Mouse (Mus musculus) forebrain, postnatal 0 days (tissue): ENCODE data around the gene Gpr174. TPM values are rescaled to one million over a fixed set of nuclear protein-coding genes. Genes with fewer than 3 reads are reported as not detected.
"Not testable (repeated sequence)": the region's sequence is repeated elsewhere in the genome, so short reads cannot be mapped to it uniquely, and the experiment has no call there.

Experiments
- ATAC-seq: fragments of 200-750 bp; cut with Nextera tagmentation; 2 replicates; pipeline ENCODE4 v1.8.0; 2017; ENCODE audit warnings: mild to moderate bottlenecking, moderate library complexity
- DNase-seq: peaks from one replicate; pipeline ENCODE4 v3.0.0-alpha.2; 2015
- H3K27ac ChIP-seq: fragments of 300-500 bp; sonication (generic); 2 replicates; pipeline ENCODE4 v1.5.1; 2014; ENCODE audit warnings: low read depth, mild to moderate bottlenecking, antibody characterized with exemption, low read length, moderate library complexity, mixed read lengths
- H3K27me3 ChIP-seq: fragments of 300-500 bp; sonication (generic); 2 replicates; pipeline ENCODE4 v1.6.1; 2014; ENCODE audit warnings: mild to moderate bottlenecking, low read length, mixed read lengths; ENCODE audit not compliant: insufficient read depth
- H3K36me3 ChIP-seq: fragments of 300-500 bp; sonication (generic); 2 replicates; pipeline ENCODE4 v1.6.1; 2014; ENCODE audit warnings: mild to moderate bottlenecking, moderate library complexity; ENCODE audit not compliant: insufficient read depth
- H3K4me1 ChIP-seq: fragments of 300-500 bp; sonication (generic); 2 replicates; pipeline ENCODE4 v1.6.1; 2014; ENCODE audit warnings: antibody characterized with exemption; ENCODE audit not compliant: insufficient read depth
- H3K4me2 ChIP-seq: fragments of 300-500 bp; sonication (generic); 2 replicates; pipeline ENCODE4 v1.6.1; 2014; ENCODE audit warnings: low read depth, mild to moderate bottlenecking, moderate library complexity
- H3K4me3 ChIP-seq: fragments of 300-500 bp; sonication (generic); 2 replicates; pipeline ENCODE4 v1.5.1; 2014; ENCODE audit warnings: low read depth, low read length, mixed read lengths
- H3K9ac ChIP-seq: fragments of 300-500 bp; sonication (generic); 2 replicates; pipeline ENCODE4 v1.6.1; 2014; ENCODE audit warnings: mild to moderate bottlenecking
- H3K9me3 ChIP-seq: fragments of 300-500 bp; sonication (generic); 2 replicates; pipeline ENCODE4 v1.6.1; 2016; ENCODE audit warnings: low read length
- CTCF ChIP-seq: sonication (generic); IDR thresholded peaks from 2 replicates; pipeline ENCODE4 v1.5.1; 2016; ENCODE audit warnings: antibody characterized with exemption, control low read depth, low read depth
- whole genome bisulfite sequencing: fragments of 180-500 bp; shearing (Covaris S2); extraction: QIAGEN DNeasy Blood & Tissue Kit; methylation state at CpG from one replicate; pipeline ENCODE4 v1.1.7; 2014; 5-methylcytosine and 5-hydroxymethylcytosine counted together
- polyA plus RNA-seq: library from polyadenylated mRNA; unstranded; fragments of >200 nt; fragmentation: Nextera tagmentation; extraction: Ambion mirVana; gene quantifications from 2 replicates; pipeline ENCODE4 v1.2.1, GENCODE M21; 2015
- total RNA-seq: library from RNA; depleted of rRNA; stranded (reverse); fragments of >200 nt; gene quantifications from 2 replicates; pipeline ENCODE4 v1.2.3, GENCODE M21; 2014

Gene Gpr174
- total and polyA plus RNA-seq, 2 experiments from 2014 or later = 0.29 to 0.50 TPM

- Histone ChIP-seq H3K4me1 (no peaks in the 10 kb centered on the region), H3K36me3 (no peaks in the 10 kb centered on the region), H3K9me3 (no peaks in the 10 kb centered on the region), H3K9ac (no peak overlapping the region), H3K27ac (no peak overlapping the region), H3K4me3 (no peak overlapping the region), H3K27me3 (no peaks in the 10 kb centered on the region), H3K4me2 (no peak overlapping the region)
- 28% methylated on average over 1 of the region's 1 CpGs for WGBS
- DNase-seq (no peak), ATAC-seq (no peak)
- no peak for TF ChIP-seq CTCF
These were observed 8.9 kb downstream of the Gpr174 start for GRCm38 (mm10) chrX:107264619-107265018.

GRCm38 (mm10) chrX:107277606-107278005, 21.9 kb downstream of the Gpr174 start:
- no peak overlapping the region for H3K9ac ChIP-seq
- no peaks in the 10 kb centered on the region for H3K27me3 ChIP-seq
- H3K4me3 ChIP-seq = no peak overlapping the region
- H3K36me3 ChIP-seq = no peaks in the 10 kb centered on the region
- no peak for TF ChIP-seq CTCF
- H3K27ac ChIP-seq = no peak overlapping the region
- no peak for DNase-seq
- H3K4me2 ChIP-seq = no peak overlapping the region
- no peaks in the 10 kb centered on the region for H3K4me1 ChIP-seq
- no peaks in the 10 kb centered on the region for H3K9me3 ChIP-seq
- ATAC-seq = no peak
- WGBS = 72% methylated on average over 2 of the region's 2 CpGs

GRCm38 (mm10) chrX:107284211-107284610, 28.5 kb downstream of the Gpr174 start:
- no peak for ATAC-seq
- H3K36me3 ChIP-seq = no peaks in the 10 kb centered on the region
- WGBS = 78% methylated on average over 4 of the region's 4 CpGs

GRCm38 (mm10) chrX:107297861-107298260, 42.2 kb downstream of the Gpr174 start:
- not testable (repeated sequence) for H3K9ac ChIP-seq, H3K4me1 ChIP-seq, H3K4me2 ChIP-seq, H3K4me3 ChIP-seq, H3K9me3 ChIP-seq, ATAC-seq, H3K27ac ChIP-seq, H3K36me3 ChIP-seq, H3K27me3 ChIP-seq, DNase-seq
- WGBS = 88% methylated on average over 6 of the region's 6 CpGs

More at GRCm38 (mm10) chrX:107284211-107284610, 28.5 kb downstream of the Gpr174 start:
- no peak overlapping the region for H3K4me3 ChIP-seq
- no peak overlapping the region for H3K27ac ChIP-seq
- no peak for DNase-seq
- H3K9ac ChIP-seq = no peak overlapping the region
- TF ChIP-seq CTCF = no peak
- H3K4me2 ChIP-seq = no peak overlapping the region
- H3K27me3 ChIP-seq = no peaks in the 10 kb centered on the region
- H3K9me3 ChIP-seq = no peaks in the 10 kb centered on the region
- no peaks in the 10 kb centered on the region for H3K4me1 ChIP-seq

- no peak for TF ChIP-seq CTCF
These were observed 43.1 kb downstream of the Gpr174 start for GRCm38 (mm10) chrX:107298761-107299160.

GRCm38 (mm10) chrX:107306492-107306891, 50.8 kb downstream of the Gpr174 start:
- no peak overlapping the region for H3K9ac ChIP-seq
- H3K9me3 ChIP-seq = no peaks in the 10 kb centered on the region
- no peaks in the 10 kb centered on the region for H3K36me3 ChIP-seq
- no peak overlapping the region for H3K27ac ChIP-seq
- no peaks in the 10 kb centered on the region for H3K27me3 ChIP-seq
- H3K4me2 ChIP-seq = no peak overlapping the region
- H3K4me3 ChIP-seq = no peak overlapping the region
- no peak for TF ChIP-seq CTCF
- H3K4me1 ChIP-seq = no peaks in the 10 kb centered on the region
- DNase-seq (peak; percentile 0), ATAC-seq (no peak)

More at GRCm38 (mm10) chrX:107298761-107299160, 43.1 kb downstream of the Gpr174 start:
- Histone ChIP-seq H3K27ac (no peak overlapping the region), H3K4me3 (no peak overlapping the region), H3K27me3 (no peaks in the 10 kb centered on the region), H3K9ac (no peak overlapping the region), H3K4me1 (no peaks in the 10 kb centered on the region), H3K4me2 (no peak overlapping the region), H3K36me3 (no peaks in the 10 kb centered on the region), H3K9me3 (no peaks in the 10 kb centered on the region)
- ATAC-seq = no peak
- DNase-seq = no peak

- no peak overlapping the region for H3K4me3 ChIP-seq
- 72% methylated on average over 5 of the region's 5 CpGs for WGBS
- H3K9me3 ChIP-seq = no peaks in the 10 kb centered on the region
- no peak for TF ChIP-seq CTCF
- DNase-seq = no peak
- no peaks in the 10 kb centered on the region for H3K27me3 ChIP-seq
- ATAC-seq = no peak
- no peak overlapping the region for H3K9ac ChIP-seq
- no peak overlapping the region for H3K4me2 ChIP-seq
- no peaks in the 10 kb centered on the region for H3K4me1 ChIP-seq
- no peaks in the 10 kb centered on the region for H3K36me3 ChIP-seq
- H3K27ac ChIP-seq = no peak overlapping the region
These were observed 56.9 kb downstream of the Gpr174 start for GRCm38 (mm10) chrX:107312533-107312932.

- H3K4me3 ChIP-seq = no peak overlapping the region
- no peaks in the 10 kb centered on the region for H3K9me3 ChIP-seq
- no peaks in the 10 kb centered on the region for H3K4me1 ChIP-seq
- ATAC-seq (no peak), DNase-seq (no peak)
- TF ChIP-seq CTCF = no peak
- no peaks in the 10 kb centered on the region for H3K36me3 ChIP-seq
- H3K9ac ChIP-seq = no peak overlapping the region
- H3K27me3 ChIP-seq = no peaks in the 10 kb centered on the region
- WGBS = 89% methylated on average over 8 of the region's 8 CpGs
- no peak overlapping the region for H3K27ac ChIP-seq
- no peak overlapping the region for H3K4me2 ChIP-seq
These were observed 70.2 kb downstream of the Gpr174 start for GRCm38 (mm10) chrX:107325697-107326381.
